Mouse (Mus musculus): ENCODE measurements around the gene Ptgis.

Gene Ptgis

DNA sequence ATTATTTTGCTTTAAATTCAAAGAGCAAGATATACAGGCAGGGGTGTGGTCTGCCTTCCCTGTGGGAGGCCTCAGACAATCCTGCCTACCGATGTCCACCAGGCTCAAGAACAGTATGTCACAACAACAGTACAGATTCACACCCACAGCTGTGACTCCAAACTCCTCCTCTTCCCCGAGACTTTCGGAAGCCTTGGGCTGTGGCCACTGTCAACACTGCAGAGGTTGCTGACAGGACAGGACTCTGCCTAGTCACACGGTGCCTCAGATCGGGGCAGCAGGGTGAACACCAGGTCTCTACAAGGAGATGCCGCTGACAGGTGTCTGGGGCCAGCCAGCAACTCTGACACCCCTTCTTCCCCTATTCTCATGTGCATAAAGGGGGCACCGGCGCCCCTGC, 92.7 kb downstream of the Ptgis start:
- no peak for DNase-seq

DNA sequence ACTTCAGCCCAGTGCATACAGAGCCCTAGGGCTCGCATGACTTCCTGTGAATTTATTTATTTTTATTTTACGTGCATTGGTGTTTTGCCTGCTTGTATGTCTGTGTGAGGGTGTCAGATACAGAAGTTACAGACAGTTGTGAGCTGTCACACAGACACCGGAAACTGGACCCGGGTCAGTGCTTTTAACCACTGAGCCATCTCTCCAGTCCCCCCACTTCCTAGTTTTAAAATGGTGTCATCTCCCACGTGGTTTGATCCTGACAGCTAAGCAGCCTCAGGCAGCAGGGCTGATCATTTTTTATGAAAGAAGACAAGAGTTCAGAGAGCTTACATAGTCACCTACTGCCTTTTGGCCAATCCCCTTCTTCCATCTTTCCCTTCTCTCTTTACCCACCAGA, 94.5 kb downstream of the Ptgis start:
- DNase-seq: no peak

DNA sequence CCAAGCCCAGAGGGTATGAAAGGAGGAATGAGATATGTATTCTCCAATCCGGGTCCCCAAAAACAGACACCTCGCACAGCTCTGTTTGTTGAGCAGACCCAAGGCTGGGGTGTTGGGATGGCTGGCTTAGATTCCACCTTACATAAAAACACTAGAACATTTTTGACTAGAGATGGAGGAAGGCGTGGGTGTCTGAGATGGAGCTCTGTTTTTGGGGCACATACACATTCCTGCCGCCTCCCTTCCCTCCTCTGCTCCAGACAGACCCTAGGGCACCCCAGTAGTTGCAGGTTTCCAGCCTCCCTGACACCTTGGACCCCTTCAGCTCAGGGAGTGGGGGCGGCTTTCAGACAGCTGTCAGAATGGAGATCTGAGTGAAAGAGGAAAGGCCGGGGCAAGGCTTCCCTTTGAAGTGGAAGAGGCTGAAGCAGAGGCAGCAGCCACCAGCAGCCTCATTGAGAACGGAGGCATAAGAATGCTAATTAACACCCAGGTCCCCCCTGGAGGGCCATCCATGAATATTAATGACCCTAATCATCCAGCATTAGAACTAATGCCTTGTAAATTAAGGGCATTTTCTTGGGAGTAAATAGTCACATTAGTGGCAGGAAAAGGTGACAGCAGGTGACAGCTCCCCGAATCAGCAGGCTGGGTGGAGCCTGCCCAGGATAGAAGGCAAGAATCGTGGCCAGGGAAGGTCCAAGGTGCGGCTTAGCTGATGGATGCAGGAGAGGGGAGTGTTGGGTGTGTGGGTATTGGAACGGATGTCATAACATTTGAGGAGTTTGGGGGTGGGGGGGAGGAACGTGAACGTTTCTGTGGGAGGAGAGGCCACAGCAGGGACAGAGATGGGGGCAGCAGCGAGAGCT, 95.7 kb downstream of the Ptgis start:
- no peak for DNase-seq

DNA sequence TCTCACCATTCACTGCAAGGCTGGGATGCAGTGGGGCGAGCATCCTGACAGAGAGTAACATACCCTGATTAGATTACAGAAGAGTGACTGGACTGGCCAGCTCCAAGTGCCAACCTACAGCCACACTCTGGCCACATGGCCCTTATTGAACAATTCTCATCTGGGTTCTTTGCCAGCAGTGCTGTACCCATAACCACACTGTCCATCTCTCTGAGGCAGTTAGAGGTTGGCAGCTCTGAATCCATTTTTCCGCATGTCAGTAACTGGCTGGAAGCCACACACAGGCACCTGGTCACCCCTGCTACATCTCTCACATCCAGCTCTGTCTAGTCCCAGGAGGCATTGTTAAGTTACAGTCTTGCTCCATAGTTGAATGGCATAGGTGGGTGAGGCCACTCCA, 96.5 kb downstream of the Ptgis start:
- DNase-seq: no peak

DNA sequence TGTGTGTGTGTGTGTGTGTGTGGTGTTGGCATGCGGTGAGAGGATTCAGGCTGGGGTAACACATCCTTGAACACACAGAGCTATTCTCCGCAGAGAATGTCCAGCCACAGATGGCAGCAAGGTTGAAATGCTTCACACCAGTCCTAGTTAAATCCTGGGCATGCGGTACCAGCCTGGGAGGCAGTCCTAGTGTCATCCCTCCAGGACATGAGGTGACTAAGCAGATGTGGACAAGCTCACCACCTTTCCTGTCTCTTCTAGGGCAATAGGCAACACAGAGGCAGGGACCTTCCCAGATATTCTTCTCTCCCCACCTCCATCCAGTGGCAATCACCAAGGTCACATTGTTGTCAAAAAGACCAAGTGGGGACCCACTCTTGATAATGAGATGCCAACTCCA, 98.1 kb downstream of the Ptgis start:
- no peak for DNase-seq

DNA sequence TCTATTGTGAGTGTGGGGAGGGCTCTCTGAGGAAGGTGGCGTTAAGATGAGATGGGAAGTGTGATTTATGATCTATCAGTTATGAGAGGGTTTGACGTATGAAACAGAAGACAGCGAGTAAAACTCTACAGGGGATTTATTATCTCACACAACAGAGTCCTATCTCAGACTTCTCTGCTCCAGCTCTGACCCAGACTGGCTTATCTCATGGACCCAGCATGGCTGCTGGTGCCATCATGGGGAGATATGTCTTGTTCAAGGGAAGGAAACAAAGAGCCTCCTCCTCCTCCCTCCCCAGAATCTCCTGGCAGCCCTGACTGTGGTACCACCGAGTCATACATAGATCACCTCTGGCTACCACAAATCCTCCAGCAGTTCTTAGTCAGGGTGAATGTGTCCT, 98.6 kb downstream of the Ptgis start:
- DNase-seq: no peak

Data from cerebellum, adult 11 months (tissue).